Mouse (Mus musculus) forebrain, embryonic 14.5 days (tissue): ENCODE measurements around the gene Mvb12b. TPM values are rescaled to one million over a fixed set of nuclear protein-coding genes. Genes with fewer than 3 reads are reported as not detected.

ENCODE experiments used
- ATAC-seq: fragments of 200-750 bp; cut with Nextera tagmentation; 2 replicates; pipeline ENCODE4 v1.8.0; 2017; ENCODE audit warnings: mild to moderate bottlenecking, moderate library complexity
- DNase-seq: peaks from one replicate; pipeline ENCODE4 v3.0.0-alpha.2; 2015; ENCODE audit warnings: low spot score
- H3K27ac ChIP-seq: fragments of 300-500 bp; sonication (generic); 2 replicates; pipeline ENCODE4 v1.5.1; 2014; ENCODE audit warnings: low read depth, mild to moderate bottlenecking, control low read depth, low read length, moderate library complexity
- H3K27me3 ChIP-seq: fragments of 300-500 bp; sonication (generic); replicated peaks from 2 replicates; pipeline ENCODE4 v1.6.1; 2014; ENCODE audit warnings: low read length, control low read depth, mixed read lengths; ENCODE audit not compliant: control insufficient read depth, insufficient read depth
- H3K36me3 ChIP-seq: fragments of 300-500 bp; sonication (generic); 2 replicates; pipeline ENCODE4 v1.6.1; 2014; ENCODE audit warnings: low read length, control low read depth; ENCODE audit not compliant: control insufficient read depth, insufficient read depth
- H3K4me1 ChIP-seq: fragments of 300-500 bp; sonication (generic); 2 replicates; pipeline ENCODE4 v1.6.1; 2014; ENCODE audit warnings: antibody characterized with exemption, low read length, control low read depth; ENCODE audit not compliant: control insufficient read depth, insufficient read depth
- H3K4me2 ChIP-seq: fragments of 300-500 bp; sonication (generic); 2 replicates; pipeline ENCODE4 v1.6.1; 2014; ENCODE audit warnings: mild to moderate bottlenecking, control low read depth, low read length
- H3K4me3 ChIP-seq: fragments of 300-500 bp; sonication (generic); 2 replicates; pipeline ENCODE4 v1.5.1; 2014; ENCODE audit warnings: low read depth, low read length, control low read depth
- H3K9ac ChIP-seq: fragments of 300-500 bp; sonication (generic); 2 replicates; pipeline ENCODE4 v1.6.1; 2014; ENCODE audit warnings: mild to moderate bottlenecking, low read length, control low read depth, moderate library complexity
- H3K9me3 ChIP-seq: fragments of 300-500 bp; sonication (generic); replicated peaks from 2 replicates; pipeline ENCODE4 v1.6.1; 2016; ENCODE audit warnings: low read length, control low read depth, mixed read lengths; ENCODE audit not compliant: control insufficient read depth
- WGBS: fragments of 180-500 bp; shearing (Covaris S2); extraction: QIAGEN DNeasy Blood & Tissue Kit; methylation state at CpG from one replicate; pipeline ENCODE4 v1.1.7; 2014; 5-methylcytosine and 5-hydroxymethylcytosine counted together
- polyA plus RNA-seq: library from polyadenylated mRNA; unstranded; fragments of >200 nt; fragmentation: Nextera tagmentation; extraction: Ambion mirVana; gene quantifications from 2 replicates; pipeline ENCODE4 v1.2.1, GENCODE M21; 2014

The Mvb12b gene
- polyA plus RNA-seq, 1 experiment from 2014 or later: 49.5 TPM

DNA sequence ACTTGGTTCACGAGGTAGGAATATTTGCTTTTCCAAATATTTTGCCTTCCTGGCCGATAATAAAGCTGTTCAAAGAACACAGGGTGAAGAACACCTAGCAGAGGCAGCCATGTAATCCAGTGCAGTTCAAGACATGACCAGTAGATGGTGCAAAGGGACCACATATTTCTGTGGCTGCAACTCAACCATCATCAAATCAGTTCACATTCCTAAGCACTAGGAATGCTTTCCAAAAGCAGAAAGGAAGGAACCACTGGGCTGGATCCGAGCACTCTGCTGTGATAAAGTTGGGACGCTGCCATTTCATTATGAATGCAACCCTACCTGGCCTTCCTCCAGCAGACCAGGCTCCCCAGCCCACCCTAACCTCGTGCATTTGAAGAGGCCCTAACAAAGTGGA is 141.3 kb downstream of the Mvb12b start:
- H3K27ac ChIP-seq: no peak overlapping the region
- H3K27me3 ChIP-seq: no peaks in the 10 kb centered on the region; the same call in 1 of the 2 replicates
- no peaks in the 10 kb centered on the region for H3K9me3 ChIP-seq
- ATAC-seq (peak; percentile 75), DNase-seq (peak; percentile 93)
- H3K4me2 ChIP-seq: no peak overlapping the region
- H3K4me3 ChIP-seq: no peak overlapping the region
- peaks cover 9% of the 10 kb centered on the region; the same call in 1 of the 2 replicates for H3K4me1 ChIP-seq
- 5% methylated on average over 5 of the region's 5 CpGs for WGBS
- H3K9ac ChIP-seq: no peak overlapping the region
- H3K36me3 ChIP-seq: peaks cover 35% of the 10 kb centered on the region

DNA sequence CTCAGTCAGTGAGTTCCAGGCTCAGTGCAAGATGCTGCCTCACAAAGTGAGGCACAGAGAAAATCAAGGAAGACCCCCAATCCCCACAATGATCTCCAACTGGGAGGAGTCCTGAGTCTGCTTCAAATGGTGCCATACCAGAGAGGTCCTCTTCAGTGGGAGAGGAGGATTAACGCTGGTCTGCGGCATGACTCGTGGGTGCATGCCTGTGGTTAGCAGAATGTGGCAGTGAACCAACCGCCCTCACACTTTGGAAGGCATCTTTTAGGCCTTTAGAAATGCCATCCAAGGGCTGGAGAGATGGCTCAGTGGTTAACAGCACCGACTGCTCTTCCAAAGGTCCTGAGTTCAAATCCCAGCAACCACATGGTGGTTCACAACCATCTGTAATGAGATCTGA is 142.0 kb downstream of the Mvb12b start:
- Histone ChIP-seq H3K4me2 (no peak overlapping the region), H3K4me1 (peaks cover 5% of the 10 kb centered on the region; the same call in 1 of the 2 replicates), H3K9ac (no peak overlapping the region), H3K9me3 (no peaks in the 10 kb centered on the region), H3K27ac (no peak overlapping the region), H3K27me3 (no peaks in the 10 kb centered on the region; the same call in 1 of the 2 replicates), H3K36me3 (peaks cover 35% of the 10 kb centered on the region), H3K4me3 (no peak overlapping the region)
- 92% methylated on average over 5 of the region's 5 CpGs for WGBS
- DNase-seq (no peak), ATAC-seq (no peak)

DNA sequence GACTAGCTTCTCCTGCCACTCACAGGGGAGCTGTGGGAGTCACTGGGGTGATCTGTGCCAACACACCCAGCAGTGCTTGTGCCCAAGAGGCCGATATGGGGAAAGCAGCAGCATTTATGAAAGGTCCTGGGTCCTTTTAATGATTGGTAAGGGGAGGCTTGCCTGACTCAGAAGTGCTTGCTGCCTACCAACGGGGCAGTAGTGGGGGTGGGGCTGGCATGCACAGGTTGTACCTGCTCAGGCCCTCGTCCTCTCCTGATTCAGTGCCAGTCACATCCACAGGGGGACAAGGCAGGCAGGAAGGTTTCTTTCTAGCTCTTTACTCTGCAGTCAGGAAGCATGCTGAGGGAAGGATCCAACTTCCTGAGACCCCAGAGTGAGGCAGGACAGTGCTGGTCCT is 150.6 kb downstream of the Mvb12b start:
- DNase-seq: no peak
- no peak overlapping the region for H3K9ac ChIP-seq
- peaks cover 30% of the 10 kb centered on the region for H3K36me3 ChIP-seq
- no peaks in the 10 kb centered on the region for H3K9me3 ChIP-seq
- no peaks in the 10 kb centered on the region for H3K4me1 ChIP-seq
- ATAC-seq: peak; percentile 2; the same call in 1 of the 2 replicates
- H3K27ac ChIP-seq: no peak overlapping the region
- 48% methylated on average over 3 of the region's 3 CpGs for WGBS
- no peak overlapping the region for H3K4me2 ChIP-seq
- no peak overlapping the region for H3K4me3 ChIP-seq
- H3K27me3 ChIP-seq: no peaks in the 10 kb centered on the region

DNA sequence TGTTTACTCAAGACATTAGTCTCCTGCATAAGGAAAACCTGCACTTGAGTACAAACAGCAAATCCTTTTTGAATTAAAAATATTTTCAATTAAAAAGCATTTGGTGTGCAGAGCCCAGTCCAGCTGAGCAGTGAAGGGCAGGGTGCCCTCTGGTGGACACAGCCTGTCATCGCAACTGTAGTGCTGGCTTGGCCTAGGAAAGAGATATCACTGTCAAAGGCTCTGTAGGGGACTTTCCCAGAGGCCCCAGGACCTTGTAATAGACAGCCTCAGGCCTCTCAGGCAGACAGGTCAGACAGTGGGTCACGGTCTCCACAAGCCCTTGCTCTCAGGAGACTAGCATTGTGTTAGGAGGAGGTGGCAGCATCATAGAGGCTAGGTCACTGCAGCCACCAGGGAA is 151.0 kb downstream of the Mvb12b start:
- Histone ChIP-seq H3K4me2 (no peak overlapping the region), H3K4me3 (no peak overlapping the region), H3K36me3 (peaks cover 34% of the 10 kb centered on the region), H3K4me1 (no peaks in the 10 kb centered on the region), H3K9me3 (no peaks in the 10 kb centered on the region), H3K27me3 (no peaks in the 10 kb centered on the region), H3K27ac (no peak overlapping the region), H3K9ac (no peak overlapping the region)
- WGBS: 10% methylated on average over 2 of the region's 2 CpGs
- ATAC-seq: peak; percentile 30; the same call in 1 of the 2 replicates
- DNase-seq: peak; percentile 79

DNA sequence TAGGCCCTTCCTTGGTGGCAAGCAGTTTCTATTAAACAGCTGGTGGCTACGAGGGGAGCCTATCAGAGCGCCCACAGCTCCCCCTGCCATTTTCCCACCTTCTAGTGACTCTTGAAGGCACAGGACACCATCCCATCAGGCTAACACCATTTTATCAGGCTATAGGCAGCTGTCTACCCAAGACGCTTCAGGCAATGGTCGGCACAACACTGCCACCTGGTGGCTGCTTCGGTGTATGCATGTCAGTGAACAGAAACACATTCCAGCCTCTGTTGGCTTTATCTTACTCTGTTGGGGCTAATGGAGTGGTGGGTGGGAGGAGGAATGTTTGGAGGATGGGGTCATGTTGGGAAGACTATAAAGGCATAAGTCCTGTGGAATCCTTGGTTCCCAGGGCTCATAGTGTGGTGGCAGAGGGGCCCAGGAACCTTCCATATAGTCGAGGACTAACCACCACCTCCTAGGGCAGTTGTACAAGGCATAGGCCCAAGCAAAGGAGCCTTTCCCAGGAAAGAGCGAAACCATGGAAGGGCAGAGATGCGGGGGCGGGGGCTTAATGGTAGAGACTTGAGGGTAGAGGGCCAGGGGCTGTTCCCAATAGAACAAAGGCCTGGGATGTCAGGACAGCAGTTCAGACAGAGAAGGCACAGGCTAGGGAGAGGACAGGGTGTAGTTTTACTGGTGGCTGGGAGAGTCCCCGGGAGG is 152.8 kb downstream of the Mvb12b start:
- H3K4me1 ChIP-seq: no peaks in the 10 kb centered on the region
- H3K9me3 ChIP-seq: no peaks in the 10 kb centered on the region
- no peaks in the 10 kb centered on the region for H3K27me3 ChIP-seq
- peak overlapping the region; percentile 21; the same call in 1 of the 2 replicates for H3K27ac ChIP-seq
- DNase-seq (peak; percentile 89), ATAC-seq (peak; percentile 37; the same call in 1 of the 2 replicates)
- no peak overlapping the region for H3K4me3 ChIP-seq
- no peak overlapping the region for H3K4me2 ChIP-seq
- 35% methylated on average over 10 of the region's 10 CpGs for WGBS
- peaks cover 47% of the 10 kb centered on the region for H3K36me3 ChIP-seq
- no peak overlapping the region for H3K9ac ChIP-seq

DNA sequence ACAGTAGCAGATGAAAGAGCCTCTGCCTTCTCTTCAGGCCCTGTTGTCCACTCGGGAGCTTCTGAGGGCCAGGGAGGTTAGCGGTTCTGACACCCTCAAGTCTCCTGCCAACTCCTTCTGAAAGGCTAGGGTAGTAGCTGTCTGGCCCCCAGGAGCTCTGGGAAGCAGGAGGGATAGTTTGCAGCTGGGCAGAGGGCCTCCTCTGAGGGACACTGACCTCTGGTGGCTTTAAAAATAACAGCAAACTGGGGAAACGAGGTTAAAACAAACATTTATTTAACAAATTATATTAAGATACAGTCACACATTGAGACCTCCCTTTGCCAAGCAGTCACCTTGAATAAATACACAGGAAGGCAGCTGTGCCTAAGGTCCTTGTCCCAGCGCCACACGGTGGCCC is 158.0 kb downstream of the Mvb12b start:
- WGBS: 35% methylated on average over 5 of the region's 5 CpGs
- peaks cover 44% of the 10 kb centered on the region for H3K36me3 ChIP-seq
- no peak overlapping the region for H3K27ac ChIP-seq
- no peak overlapping the region for H3K9ac ChIP-seq
- DNase-seq (no peak), ATAC-seq (no peak)
- no peak overlapping the region for H3K4me2 ChIP-seq
- no peaks in the 10 kb centered on the region for H3K4me1 ChIP-seq
- H3K27me3 ChIP-seq: no peaks in the 10 kb centered on the region
- H3K4me3 ChIP-seq: no peak overlapping the region
- no peaks in the 10 kb centered on the region for H3K9me3 ChIP-seq

DNA sequence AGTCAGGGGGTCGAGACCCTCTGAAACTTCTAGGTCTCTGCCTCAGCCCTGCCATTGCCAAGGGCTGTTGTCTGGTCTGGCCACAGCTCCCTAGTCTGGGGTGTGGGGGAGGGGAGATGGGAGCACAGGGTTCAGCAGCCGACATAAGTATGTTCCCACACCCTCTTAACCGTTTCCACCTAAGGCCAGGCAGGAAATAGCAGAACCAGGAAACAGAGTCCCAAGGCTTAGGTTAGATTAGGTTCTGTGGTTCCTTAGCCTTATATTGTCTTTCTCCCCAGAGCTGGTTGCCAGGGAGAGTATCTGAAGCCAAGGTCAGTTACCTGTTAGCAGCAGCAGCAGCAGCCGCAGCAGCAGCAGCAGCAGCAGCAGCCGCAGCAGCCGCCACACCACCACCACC is 160.5 kb downstream of the Mvb12b start:
- no peaks in the 10 kb centered on the region for H3K4me1 ChIP-seq
- no peak for DNase-seq
- WGBS: 81% methylated on average over 5 of the region's 6 CpGs
- no peaks in the 10 kb centered on the region for H3K27me3 ChIP-seq
- H3K9me3 ChIP-seq: no peaks in the 10 kb centered on the region
- no peak overlapping the region for H3K27ac ChIP-seq
- no peak overlapping the region for H3K4me3 ChIP-seq
- ATAC-seq: no peak
- no peak overlapping the region for H3K4me2 ChIP-seq
- H3K36me3 ChIP-seq: peaks cover 33% of the 10 kb centered on the region
- no peak overlapping the region for H3K9ac ChIP-seq

DNA sequence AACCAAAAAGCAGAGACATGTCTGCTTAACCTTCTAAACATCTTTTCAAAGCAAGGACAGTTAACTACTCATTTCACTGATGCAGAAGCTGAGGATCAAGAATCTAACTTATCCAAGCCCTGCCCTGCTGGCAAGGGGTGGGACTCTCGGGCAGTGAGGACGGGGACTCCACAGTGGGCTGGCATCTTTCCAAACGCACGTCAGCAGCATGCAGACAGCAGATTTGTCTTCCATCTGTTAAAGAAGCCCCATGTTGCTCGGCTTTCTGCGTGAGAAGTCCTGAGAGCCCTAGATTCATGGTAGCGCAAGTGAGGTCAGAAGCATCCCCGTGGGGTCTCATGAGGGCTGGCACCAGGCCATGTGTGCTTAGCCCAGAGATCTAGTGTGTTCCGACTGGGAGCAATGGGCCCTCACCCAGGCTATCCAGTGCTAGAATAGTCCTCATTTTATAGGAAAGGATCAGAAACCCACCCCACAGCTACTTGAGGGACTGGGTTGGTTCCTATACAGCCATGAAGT is 167.3 kb downstream of the Mvb12b start:
- no peak overlapping the region for H3K9ac ChIP-seq
- no peaks in the 10 kb centered on the region for H3K9me3 ChIP-seq
- ATAC-seq: peak; percentile 70; the same call in 1 of the 2 replicates
- DNase-seq: peak; percentile 90
- peaks cover 19% of the 10 kb centered on the region for H3K4me1 ChIP-seq
- 23% methylated on average over 9 of the region's 9 CpGs for WGBS
- no peak overlapping the region for H3K27ac ChIP-seq
- no peak overlapping the region for H3K4me2 ChIP-seq
- H3K36me3 ChIP-seq: no peaks in the 10 kb centered on the region
- H3K27me3 ChIP-seq: peaks cover 8% of the 10 kb centered on the region; the same call in 1 of the 2 replicates
- no peak overlapping the region for H3K4me3 ChIP-seq
